Mouse (Mus musculus): ENCODE data around the gene Abhd14b.

- TF ChIP-seq CTCF (IDR thresholded peaks at IDR 0.05; ENCODE audit: borderline replicate concordance, insufficient read depth, low read length) (no peak), POLR2A (IDR thresholded peaks at IDR 0.05; ENCODE audit: low read depth, low read length) (no peak)
Measured at GRCm38 (mm10) chr9:106465571-106466200, 18.4 kb downstream of the Abhd14b start, which contains the start of gene Gpr62.

Measured in embryonic fibroblast, embryonic 13.5 days (primary cell).